Mouse (Mus musculus): Measurements from ENCODE around the gene C1qtnf1.

GRCm38 (mm10) chr11:118447346-118447745, 19.3 kb downstream of the C1qtnf1 start:
- TF ChIP-seq CTCF (IDR thresholded peaks at IDR 0.05; ENCODE audit: control insufficient read depth, insufficient read depth, low read length) (no peak), POLR2A (IDR thresholded peaks at IDR 0.05; ENCODE audit: borderline replicate concordance, control insufficient read depth, low read depth, low read length) (no peak)

All from bone marrow, adult 2 months (tissue).